Mouse (Mus musculus) CH12.LX (cell line): ENCODE results near the gene Glis3. TPM values are rescaled to one million over a fixed set of nuclear protein-coding genes. Genes with fewer than 3 reads are reported as not detected.

Source experiments
- DNase-seq: peaks from one replicate; pipeline ENCODE4 v3.0.0-alpha.2; 2013; ENCODE audit errors: extremely low read depth
- H3K27ac ChIP-seq: 2 replicates; pipeline ENCODE4 v1.5.1; 2012; ENCODE audit warnings: low read depth, mild to moderate bottlenecking, control low read depth, moderate library complexity; ENCODE audit not compliant: insufficient read depth
- H3K27me3 ChIP-seq: replicated peaks from 2 replicates; pipeline ENCODE3; 2012; ENCODE audit warnings: inconsistent platforms
- H3K36me3 ChIP-seq, 2 experiments: replicated peaks in 1 of 2; 2 replicates each; pipeline versions ENCODE3 to v1.6.1; 2012; ENCODE audit warnings: inconsistent platforms in 1 of 2, low read length in 1 of 2, mild to moderate bottlenecking in 1 of 2, mixed read lengths in 1 of 2, moderate library complexity in 1 of 2; ENCODE audit not compliant: control insufficient read depth in 1 of 2, insufficient read depth in 1 of 2
- H3K4me1 ChIP-seq, 2 experiments: 2 replicates each; pipeline ENCODE4 v1.6.1; 2012; ENCODE audit warnings: inconsistent platforms in 1 of 2, moderate library complexity in 1 of 2; ENCODE audit not compliant: insufficient read depth in 2 of 2, control insufficient read depth in 1 of 2
- H3K4me2 ChIP-seq: 2 replicates; pipeline ENCODE4 v1.6.1; 2012; ENCODE audit warnings: low read depth, mild to moderate bottlenecking, control low read depth; ENCODE audit not compliant: poor library complexity, insufficient read depth, severe bottlenecking
- H3K4me3 ChIP-seq, 3 experiments: fragments of 150-350 bp in 1 of 3; sonication (generic) in 1 of 3; replicated peaks in 1 of 3; 2 replicates each; pipeline versions ENCODE3 to v1.5.1; 2011 to 2012; ENCODE audit warnings: low read depth in 2 of 3, low read length in 2 of 3, mild to moderate bottlenecking in 2 of 3, moderate library complexity in 2 of 3, control low read depth in 1 of 3, improper control_type of control experiment in 1 of 3, inconsistent platforms in 1 of 3, mixed read lengths in 1 of 3; ENCODE audit not compliant: poor library complexity in 1 of 3
- H3K79me2 ChIP-seq: replicated peaks from 2 replicates; pipeline ENCODE4 v1.6.1; 2012; ENCODE audit warnings: mild to moderate bottlenecking, moderate library complexity; ENCODE audit not compliant: control insufficient read depth, poor library complexity, insufficient read depth, severe bottlenecking; ENCODE audit errors: extremely low read depth
- H3K9ac ChIP-seq: 2 replicates; pipeline ENCODE4 v1.6.1; 2012; ENCODE audit warnings: low read depth, mild to moderate bottlenecking, control low read depth, moderate library complexity; ENCODE audit not compliant: insufficient read depth
- H3K9me3 ChIP-seq: replicated peaks from 2 replicates; pipeline ENCODE3; 2012; ENCODE audit warnings: low read length, inconsistent platforms, mixed read lengths
- BHLHE40 ChIP-seq: IDR thresholded peaks from 2 replicates; pipeline ENCODE4 v1.6.1; 2011; ENCODE audit warnings: mild to moderate bottlenecking, low read depth, low read length, improper control_type of control experiment
- CHD1 ChIP-seq: IDR thresholded peaks from 2 replicates; pipeline ENCODE4 v1.6.1; 2012; ENCODE audit warnings: low read depth, low read length, improper control_type of control experiment, inconsistent platforms
- CHD2 ChIP-seq: IDR thresholded peaks from 2 replicates; pipeline ENCODE4 v1.6.1; 2011; ENCODE audit warnings: low read length, improper control_type of control experiment
- CTCF ChIP-seq, 2 experiments: IDR thresholded peaks in 1 of 2; conservative IDR thresholded peaks in 1 of 2; 2 replicates each; pipeline ENCODE4 v1.5.1; 2011 to 2012; ENCODE audit warnings: low read depth in 2 of 2, low read length in 2 of 2, improper control_type of control experiment in 1 of 2, inconsistent platforms in 1 of 2, mild to moderate bottlenecking in 1 of 2, moderate library complexity in 1 of 2
- E2F4 ChIP-seq: IDR thresholded peaks from 2 replicates; pipeline ENCODE4 v1.6.1; 2011; ENCODE audit warnings: low read depth, low read length, improper control_type of control experiment; ENCODE audit not compliant: insufficient replicate concordance
- ELF1 ChIP-seq: IDR thresholded peaks from 2 replicates; pipeline ENCODE4 v1.6.1; 2014; ENCODE audit warnings: low read depth, mild to moderate bottlenecking, inconsistent platforms, low read length, improper control_type of control experiment
- EP300 ChIP-seq: IDR thresholded peaks from 2 replicates; pipeline ENCODE4 v1.6.1; 2011; ENCODE audit warnings: low read length, improper control_type of control experiment
- GABPA ChIP-seq: IDR thresholded peaks from 2 replicates; pipeline ENCODE4 v1.6.1; 2012; ENCODE audit warnings: low read depth, low read length, improper control_type of control experiment, inconsistent platforms; ENCODE audit not compliant: insufficient replicate concordance
- HCFC1 ChIP-seq: IDR thresholded peaks from 2 replicates; pipeline ENCODE4 v1.6.1; 2012; ENCODE audit warnings: low read depth, mild to moderate bottlenecking, inconsistent platforms, low read length, improper control_type of control experiment
- JUN ChIP-seq: IDR thresholded peaks from 2 replicates; pipeline ENCODE4 v1.6.1; 2011; ENCODE audit warnings: low read depth, mild to moderate bottlenecking, low read length, improper control_type of control experiment, moderate library complexity; ENCODE audit not compliant: insufficient read depth
- KAT2A ChIP-seq: IDR thresholded peaks from 2 replicates; pipeline ENCODE4 v1.6.1; 2012; ENCODE audit warnings: low read length, improper control_type of control experiment, inconsistent platforms; ENCODE audit not compliant: insufficient replicate concordance
- MAX ChIP-seq: IDR thresholded peaks from 2 replicates; pipeline ENCODE4 v1.6.1; 2011; ENCODE audit warnings: low read length, improper control_type of control experiment
- MEF2A ChIP-seq: IDR thresholded peaks from 2 replicates; pipeline ENCODE4 v1.6.1; 2014; ENCODE audit warnings: low read depth, mild to moderate bottlenecking, inconsistent platforms, low read length, improper control_type of control experiment, borderline replicate concordance
- NELFE ChIP-seq: IDR thresholded peaks from 2 replicates; pipeline ENCODE4 v1.6.1; 2011; ENCODE audit warnings: low read depth, low read length, improper control_type of control experiment
- NRF1 ChIP-seq: IDR thresholded peaks from 2 replicates; pipeline ENCODE4 v1.6.1; 2014; ENCODE audit warnings: low read depth, mild to moderate bottlenecking, inconsistent platforms, low read length, improper control_type of control experiment, moderate library complexity
- POLR2A ChIP-seq: IDR thresholded peaks from 2 replicates; pipeline ENCODE4 v1.6.1; 2011; ENCODE audit warnings: low read depth, mild to moderate bottlenecking, improper control_type of control experiment, low read length
- POLR2AphosphoS2 ChIP-seq: IDR thresholded peaks from 2 replicates; pipeline ENCODE4 v1.6.1; 2011; ENCODE audit warnings: low read depth, low read length, improper control_type of control experiment
- RAD21 ChIP-seq: IDR thresholded peaks from 2 replicates; pipeline ENCODE4 v1.6.1; 2011; ENCODE audit warnings: low read depth, mild to moderate bottlenecking, low read length, improper control_type of control experiment, moderate library complexity
- RCOR1 ChIP-seq: conservative IDR thresholded peaks from 2 replicates; pipeline ENCODE4 v1.6.1; 2012; ENCODE audit warnings: low read depth, mild to moderate bottlenecking, inconsistent platforms, low read length, improper control_type of control experiment
- SIN3A ChIP-seq: IDR thresholded peaks from 2 replicates; pipeline ENCODE4 v1.6.1; 2012; ENCODE audit warnings: low read length, improper control_type of control experiment, inconsistent platforms
- SMC3 ChIP-seq: IDR thresholded peaks from 2 replicates; pipeline ENCODE4 v1.6.1; 2011; ENCODE audit warnings: low read depth, low read length, improper control_type of control experiment
- TBP ChIP-seq: conservative IDR thresholded peaks from 2 replicates; pipeline ENCODE4 v1.6.1; 2011; ENCODE audit warnings: low read depth, low read length, improper control_type of control experiment
- TCF12 ChIP-seq: IDR thresholded peaks from 2 replicates; pipeline ENCODE4 v1.6.1; 2014; ENCODE audit warnings: low read depth, mild to moderate bottlenecking, inconsistent platforms, low read length, improper control_type of control experiment
- UBTF ChIP-seq: IDR thresholded peaks from 2 replicates; pipeline ENCODE4 v1.6.1; 2012; ENCODE audit warnings: low read depth, mild to moderate bottlenecking, inconsistent platforms, low read length, improper control_type of control experiment, moderate library complexity
- USF1 ChIP-seq: IDR thresholded peaks from 2 replicates; pipeline ENCODE4 v1.6.1; 2014; ENCODE audit warnings: low read depth, mild to moderate bottlenecking, inconsistent platforms, low read length, improper control_type of control experiment
- USF2 ChIP-seq: conservative IDR thresholded peaks from 2 replicates; pipeline ENCODE4 v1.6.1; 2011; ENCODE audit warnings: low read depth, low read length, improper control_type of control experiment
- ZKSCAN1 ChIP-seq: IDR thresholded peaks from 2 replicates; pipeline ENCODE4 v1.6.1; 2012; ENCODE audit warnings: low read depth, inconsistent platforms, low read length, improper control_type of control experiment, borderline replicate concordance
- ZNF384 ChIP-seq: IDR thresholded peaks from 2 replicates; pipeline ENCODE4 v1.6.1; 2012; ENCODE audit warnings: low read depth, low read length, improper control_type of control experiment, inconsistent platforms
- dilution Hi-C: fragments of 300-500 bp; cut with MboI; formaldehyde crosslinking; loops from 2 replicates; pipeline ENCODE4 v1.14.3; 2020; ENCODE audit warnings: low sequenced_read_pairs; ENCODE audit not compliant: extremely low pct_unique_long_range_greater_than_20kb, extremely low pct_ligation_motif_present
- in situ Hi-C: fragments of 300-500 bp; cut with MboI; formaldehyde crosslinking; loops from 3 replicates; pipeline ENCODE4 v1.14.3; 2019; ENCODE audit warnings: low sequenced_read_pairs, low pct_ligation_motif_present, low pct_unique_long_range_greater_than_20kb, mixed read lengths
- polyA plus RNA-seq: library from polyadenylated mRNA; unstranded; fragments of >175 nt; gene quantifications from 2 replicates; pipeline ENCODE4 v1.2.1, GENCODE M21; 2012; ENCODE audit warnings: low read depth; ENCODE audit not compliant: insufficient read length
- total RNA-seq, 2 experiments: library from RNA; depleted of rRNA; stranded (reverse); fragments of 300-350 nt in 1 of 2; fragments of >200 nt in 1 of 2; gene quantifications; 2 replicates each; pipeline ENCODE4 v1.2.3; 2012 to 2014

The Glis3 gene
- total and polyA plus RNA-seq, 3 experiments = not detected

DNA sequence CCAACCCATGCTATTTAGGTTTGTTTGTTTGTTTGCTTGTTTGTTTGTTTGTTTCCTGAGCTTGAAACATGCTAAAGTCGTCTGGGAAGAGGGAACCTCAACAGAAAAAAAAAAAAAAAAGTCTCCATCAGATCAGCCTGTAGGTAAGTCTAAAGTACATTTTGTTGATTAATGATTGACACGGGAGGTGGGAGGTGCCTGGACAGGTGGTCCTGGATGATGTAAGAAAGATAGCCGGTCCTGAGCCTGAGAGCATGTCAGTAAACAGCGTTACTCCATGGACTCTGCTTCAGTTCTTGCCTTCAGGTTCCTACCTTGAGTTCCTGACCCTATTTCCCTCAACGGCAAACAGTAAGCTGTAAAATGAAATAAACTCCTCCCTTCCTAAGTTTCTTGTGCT lies 444.3 kb downstream of the Glis3 start:
- no peaks in the 10 kb centered on the region for H3K79me2 ChIP-seq
- DNase-seq = no peak
- dilution Hi-C loops = no loop called here
- no peak overlapping the region for H3K27ac ChIP-seq
- no peak overlapping the region for H3K4me2 ChIP-seq
- no peak overlapping the region for H3K4me3 ChIP-seq
- H3K36me3 ChIP-seq = no peaks in the 10 kb centered on the region
- H3K9me3 ChIP-seq = no peaks in the 10 kb centered on the region
- in situ Hi-C loops = no loop called here
- no peaks in the 10 kb centered on the region for H3K27me3 ChIP-seq
- H3K9ac ChIP-seq = no peak overlapping the region
- H3K4me1 ChIP-seq = peaks cover 0 to 8% of the 10 kb centered on the region in 2 experiments; a peak in 1 of 4 replicates
- TF ChIP-seq TCF12 (no peak), GABPA (no peak), MAX (no peak), RAD21 (no peak), CHD1 (no peak), KAT2A (no peak), USF2 (no peak), MEF2A (no peak), TBP (no peak), ELF1 (no peak), NELFE (no peak), HCFC1 (no peak), BHLHE40 (no peak), SMC3 (no peak), CHD2 (no peak), JUN (no peak), USF1 (no peak), EP300 (no peak)
- TF ChIP-seq, all 38 proteins: peak for 0

DNA sequence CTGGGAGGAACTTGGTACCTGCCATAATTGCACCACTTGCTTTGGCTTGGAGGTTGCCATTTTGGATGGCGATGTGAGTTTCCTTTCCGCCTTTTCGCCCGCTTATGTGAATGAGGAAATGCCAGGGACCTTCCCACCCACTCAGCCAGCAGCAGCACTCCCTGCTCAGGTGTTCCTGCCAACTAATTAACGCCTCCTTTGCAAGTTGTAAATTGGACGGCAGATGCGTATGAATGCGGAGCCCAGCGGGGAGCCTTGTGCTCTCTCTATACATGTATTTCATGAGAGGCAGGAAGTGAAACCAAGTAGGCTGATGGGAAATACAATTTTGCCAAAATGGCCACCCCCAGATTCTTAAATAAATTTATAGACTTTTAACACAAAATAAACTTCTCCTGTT lies 444.8 kb downstream of the Glis3 start:
- H3K9ac ChIP-seq = no peak overlapping the region
- H3K9me3 ChIP-seq = no peaks in the 10 kb centered on the region
- no peaks in the 10 kb centered on the region for H3K79me2 ChIP-seq
- dilution Hi-C loops = no loop called here
- no peak overlapping the region for H3K27ac ChIP-seq
- H3K36me3 ChIP-seq = no peaks in the 10 kb centered on the region
- DNase-seq = no peak
- H3K4me3 ChIP-seq = no peak overlapping the region
- TF ChIP-seq BHLHE40 (no peak), MAX (no peak), ZNF384 (no peak), E2F4 (no peak), USF2 (no peak), POLR2AphosphoS2 (no peak), POLR2A (no peak), KAT2A (no peak), UBTF (no peak), EP300 (no peak), TCF12 (no peak), RCOR1 (no peak), SIN3A (no peak), TBP (no peak), HCFC1 (no peak), JUN (no peak), ZKSCAN1 (no peak), CTCF (conservative IDR thresholded peaks at IDR 0.05 in 1 of 2, IDR thresholded peaks at IDR 0.05 in 1 of 2; ENCODE audit: low read depth in 2 of 2, low read length in 2 of 2) (no peak), NRF1 (no peak), CHD1 (no peak)
- H3K4me1 ChIP-seq = peaks cover 0 to 8% of the 10 kb centered on the region in 2 experiments; a peak in 1 of 4 replicates
- H3K4me2 ChIP-seq = no peak overlapping the region
- in situ Hi-C loops = no loop called here
- no peaks in the 10 kb centered on the region for H3K27me3 ChIP-seq
